Mouse (Mus musculus): ENCODE data around the gene Ces2g. TPM values are rescaled to one million over a fixed set of nuclear protein-coding genes. Genes with fewer than 3 reads are reported as not detected.

Ces2g gene
- total RNA-seq (2015) (36.2 and 75.8 TPM in 2 replicates), total RNA-seq (2017) (6.1 and 14.2 TPM in 2 replicates)

DNA sequence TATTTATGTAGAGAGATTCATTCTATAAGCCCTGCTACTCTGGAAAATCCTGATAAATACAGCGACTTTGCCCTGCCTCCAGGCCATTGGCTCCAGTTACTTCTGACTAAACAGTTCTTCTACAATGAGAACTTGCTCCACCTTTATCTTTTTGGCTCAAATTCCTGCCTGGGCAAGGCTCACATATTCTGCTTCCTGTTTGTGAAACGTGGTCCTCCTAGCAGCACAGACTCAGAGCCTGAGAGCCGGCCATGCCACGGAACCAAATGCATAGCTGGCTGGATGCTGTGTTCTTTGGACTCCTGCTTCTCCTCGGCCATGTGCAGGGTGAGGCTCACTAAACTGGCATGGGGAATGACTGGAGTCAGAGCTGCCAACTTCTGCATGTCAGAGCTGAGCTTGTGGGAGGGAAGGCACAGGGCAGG, at the start of gene Ces2g:
Gene Ces2g (plus strand): TSS at position 182 of the 425 bp plus-strand sequence.
- ATAC-seq (replicated peaks; ENCODE audit: poor library complexity): peak; percentile 85

DNA sequence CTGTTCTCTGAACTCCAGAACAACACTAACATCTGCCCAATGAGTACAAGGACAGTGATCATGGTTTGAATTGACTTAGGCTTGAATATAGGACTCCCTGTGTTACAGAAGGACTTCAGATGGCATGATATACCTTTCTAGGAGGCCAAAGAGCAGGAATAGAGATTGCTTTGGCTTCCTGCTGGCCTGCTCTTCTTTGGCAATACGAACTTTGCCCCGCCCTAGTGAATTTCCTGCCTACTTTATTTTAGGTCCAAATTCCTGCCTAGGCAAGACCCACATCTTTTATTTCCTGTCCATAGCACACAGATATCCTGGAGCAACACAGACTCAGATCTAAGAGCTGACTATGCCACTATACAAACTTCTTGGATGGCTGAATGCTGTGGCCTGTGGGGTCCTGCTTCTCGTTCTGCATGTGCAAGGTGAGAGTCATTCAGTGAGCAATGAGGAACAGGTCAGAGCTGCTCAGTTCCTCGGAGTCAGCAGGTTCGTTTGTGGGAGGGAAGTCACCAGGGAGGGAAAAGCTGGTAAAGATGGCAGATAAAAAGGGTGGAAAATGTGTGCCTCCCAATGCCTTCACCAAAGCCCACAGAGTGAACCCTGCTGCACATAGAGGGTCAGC, 35.4 kb upstream of the Ces2g start, which contains the start of gene Ces2e:
Gene Ces2e (plus strand): TSS at position 289 of the 625 bp plus-strand sequence.
- ATAC-seq (replicated peaks; ENCODE audit: poor library complexity): no peak

DNA sequence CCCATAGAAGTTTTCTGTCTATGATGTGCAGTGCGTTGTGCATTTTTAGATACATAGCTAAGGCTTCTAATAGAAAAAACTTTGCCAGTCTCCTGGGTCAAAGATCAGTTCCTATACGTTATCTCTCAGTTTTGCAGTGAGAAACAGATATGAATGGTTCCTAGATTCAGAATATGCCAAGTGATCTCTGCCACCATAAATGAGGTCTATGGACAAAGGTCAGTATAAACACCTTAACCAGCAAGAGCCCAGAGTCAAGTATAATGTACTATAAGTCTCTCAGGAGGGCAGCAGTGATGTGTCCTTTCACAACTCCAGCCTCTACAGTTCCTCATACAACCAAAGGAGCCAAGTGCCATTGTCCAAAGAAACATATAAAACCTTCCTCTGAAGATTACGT, 34.2 kb upstream of the Ces2g start:
- no peak for ATAC-seq (replicated peaks; ENCODE audit: poor library complexity)

DNA sequence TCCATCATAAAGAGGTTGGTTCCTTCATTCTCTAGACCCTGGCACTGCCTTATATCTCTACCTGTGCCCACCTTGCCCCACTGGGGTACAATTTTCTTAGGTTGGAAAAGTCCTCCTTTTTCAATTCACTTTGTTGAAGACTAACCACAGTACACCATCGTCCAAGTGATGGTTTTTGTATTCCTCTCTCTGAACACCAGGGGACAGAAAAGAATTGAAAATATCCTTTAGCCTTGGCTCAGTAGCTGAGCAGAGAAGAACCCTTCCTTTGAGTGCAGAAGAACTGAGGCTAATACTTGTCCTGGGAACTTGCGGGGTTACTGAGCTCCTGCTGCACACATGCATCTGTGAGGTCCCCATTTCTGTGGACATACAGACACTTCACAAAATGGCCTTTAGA, 16.9 kb upstream of the Ces2g start:
- ATAC-seq (replicated peaks; ENCODE audit: poor library complexity): no peak

DNA sequence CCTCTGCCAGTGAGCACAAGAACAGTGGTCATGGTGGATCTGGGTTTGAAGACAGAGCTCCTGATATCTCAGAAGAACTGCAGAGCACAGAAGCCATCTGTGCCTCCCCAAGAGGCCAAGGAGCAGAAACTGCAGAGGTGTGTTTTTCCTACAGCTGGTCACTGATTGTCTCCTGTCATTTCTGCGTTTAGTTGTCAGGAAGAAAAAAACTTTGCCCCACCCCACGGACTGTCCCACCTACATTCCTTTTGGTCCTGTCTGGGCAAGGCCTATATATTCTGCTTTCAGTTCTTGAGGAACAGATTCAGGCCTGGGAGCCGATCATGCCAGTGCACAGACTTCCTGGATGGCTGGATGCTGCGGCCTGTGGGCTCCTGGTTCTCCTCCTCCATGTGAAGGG, 14.5 kb upstream of the Ces2g start, which contains the start of gene Ces2f:
Gene Ces2f (plus strand): TSS at position 301 of the 400 bp plus-strand sequence.
- ATAC-seq (replicated peaks; ENCODE audit: poor library complexity): no peak

DNA sequence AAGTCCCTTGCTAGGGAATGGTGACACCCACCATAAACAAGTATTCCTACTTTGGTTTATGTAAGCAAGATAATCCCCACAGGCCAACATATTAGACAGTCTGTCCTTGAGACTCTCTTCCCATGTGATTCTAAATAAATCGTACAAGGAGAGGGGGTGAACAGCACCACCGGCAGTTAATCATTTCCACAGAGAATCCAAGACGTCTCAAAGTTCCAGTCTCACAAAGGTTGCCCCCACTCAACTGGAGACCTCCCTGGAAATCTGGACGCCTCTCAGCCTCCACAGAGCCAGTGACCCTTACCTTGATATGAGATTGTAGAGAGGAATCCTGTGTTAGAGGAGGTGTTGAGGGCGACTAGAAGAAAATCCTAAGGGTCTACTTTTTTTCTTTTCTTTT, 12.5 kb upstream of the Ces2g start:
- ATAC-seq (replicated peaks; ENCODE audit: poor library complexity): no peak

DNA sequence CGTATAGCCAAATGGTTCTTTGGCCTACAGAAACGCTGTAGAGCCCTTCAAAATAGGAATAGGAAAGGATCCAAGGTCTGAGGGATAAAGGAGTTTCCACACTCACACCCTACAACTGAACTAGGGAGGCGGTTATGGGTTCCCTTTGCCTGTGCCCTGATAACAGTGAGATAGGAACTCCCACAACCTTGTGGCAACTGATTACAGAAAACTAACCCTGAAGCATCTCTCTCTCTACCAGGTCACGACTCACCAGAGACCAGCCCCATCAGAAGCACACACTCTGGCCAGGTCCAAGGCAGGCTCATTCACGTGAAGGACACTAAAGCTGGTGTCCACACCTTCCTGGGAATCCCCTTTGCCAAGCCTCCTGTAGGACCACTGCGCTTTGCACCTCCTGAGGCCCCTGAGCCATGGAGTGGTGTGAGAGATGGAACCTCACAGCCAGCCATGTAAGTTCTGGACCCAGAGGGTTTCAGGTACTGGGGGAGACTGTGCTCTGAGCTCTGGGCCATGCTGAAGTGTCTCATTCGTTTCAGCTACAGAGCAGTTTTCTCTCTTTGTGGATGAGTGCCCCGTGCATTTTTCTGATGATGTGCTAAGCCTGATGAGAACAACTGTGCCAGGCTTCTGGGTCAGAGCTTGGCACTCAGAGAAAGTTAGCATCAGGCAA, 847 bp downstream of the Ces2g start:
- ATAC-seq (replicated peaks; ENCODE audit: poor library complexity): peak; percentile 87

DNA sequence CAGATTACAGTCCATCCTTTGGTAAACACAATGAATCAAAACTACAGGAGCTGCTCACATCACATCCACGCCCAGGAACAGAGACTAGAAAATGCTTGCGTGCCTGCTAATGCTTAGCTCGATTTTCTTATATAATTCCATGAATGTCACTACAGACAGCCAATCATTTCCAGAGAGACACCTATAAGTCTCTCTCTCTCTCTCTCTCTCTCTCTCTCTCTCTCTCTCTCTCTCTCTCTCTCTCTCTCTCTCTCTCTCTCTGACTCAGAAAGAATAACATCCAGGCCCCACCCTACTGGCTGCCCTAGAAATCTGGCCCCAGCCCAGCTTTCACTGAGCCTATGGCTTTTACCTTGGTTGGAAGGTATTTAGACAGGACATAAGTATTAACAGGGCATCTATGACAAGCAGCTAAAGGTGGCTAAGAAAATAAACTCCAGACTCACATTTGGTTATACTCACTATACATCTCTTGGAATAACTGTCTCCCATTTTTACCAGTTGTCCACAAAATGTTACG, 1.9 kb downstream of the Ces2g start:
- ATAC-seq (replicated peaks; ENCODE audit: poor library complexity): no peak

DNA sequence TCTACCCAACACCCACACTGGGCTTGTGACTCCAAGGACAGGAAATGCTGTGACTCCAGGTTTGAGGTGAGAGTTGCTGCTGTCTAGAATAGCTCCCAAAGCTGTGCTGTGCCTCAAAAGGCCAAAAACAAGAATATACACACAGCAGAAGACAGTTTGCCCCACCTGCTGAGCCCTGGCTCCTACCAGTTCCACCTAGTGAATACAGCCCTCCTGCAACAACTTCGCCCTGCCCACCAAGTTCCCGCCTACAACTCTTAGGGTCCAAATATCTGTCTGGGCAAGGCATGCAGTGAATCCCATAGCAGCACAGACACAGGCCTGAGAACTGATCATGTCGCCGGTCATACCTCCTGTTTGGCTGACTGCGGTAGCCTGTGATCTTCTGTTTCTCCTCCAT, 22.6 kb downstream of the Ces2g start:
- ATAC-seq (replicated peaks; ENCODE audit: poor library complexity): no peak

DNA sequence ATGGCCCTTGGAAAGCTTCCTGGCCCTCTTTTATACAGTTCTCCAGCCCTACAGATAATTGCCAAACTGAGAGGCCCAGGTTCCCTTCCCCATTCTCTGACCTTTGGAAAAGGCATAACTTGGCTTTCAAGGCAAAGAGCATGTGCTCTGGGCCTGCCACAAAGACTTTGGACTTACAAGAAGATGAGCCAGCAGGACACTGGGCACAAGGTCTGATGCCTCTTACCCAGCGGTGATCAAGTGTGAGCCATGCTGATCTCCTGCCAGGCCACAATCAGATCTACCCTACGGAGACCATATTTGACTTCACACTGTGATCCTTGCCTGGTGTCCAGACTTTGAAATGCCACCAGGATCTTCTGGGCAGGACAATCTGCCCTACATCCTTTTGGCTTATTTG, 23.4 kb downstream of the Ces2g start:
- ATAC-seq (replicated peaks; ENCODE audit: poor library complexity): no peak

DNA sequence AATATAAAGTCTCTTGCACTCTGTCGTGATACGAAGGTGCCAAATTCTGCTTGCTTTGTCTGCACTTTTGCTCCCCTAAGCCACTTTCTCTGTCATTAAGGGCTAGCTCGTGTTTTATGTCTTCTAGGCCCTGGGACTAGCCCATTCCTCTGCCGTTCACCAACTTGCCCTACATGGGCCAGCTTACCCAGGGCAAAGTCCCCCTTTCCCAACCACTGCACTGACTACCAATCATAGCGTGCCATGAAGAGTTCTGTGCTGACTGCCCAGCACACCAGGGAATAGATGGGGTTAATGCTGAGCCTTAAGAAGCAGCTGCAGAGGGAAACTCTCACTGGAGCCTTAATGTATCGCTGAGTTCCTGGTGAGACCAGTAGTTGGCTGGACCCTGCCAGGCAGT, 36.7 kb downstream of the Ces2g start:
- ATAC-seq (replicated peaks; ENCODE audit: poor library complexity): no peak

DNA sequence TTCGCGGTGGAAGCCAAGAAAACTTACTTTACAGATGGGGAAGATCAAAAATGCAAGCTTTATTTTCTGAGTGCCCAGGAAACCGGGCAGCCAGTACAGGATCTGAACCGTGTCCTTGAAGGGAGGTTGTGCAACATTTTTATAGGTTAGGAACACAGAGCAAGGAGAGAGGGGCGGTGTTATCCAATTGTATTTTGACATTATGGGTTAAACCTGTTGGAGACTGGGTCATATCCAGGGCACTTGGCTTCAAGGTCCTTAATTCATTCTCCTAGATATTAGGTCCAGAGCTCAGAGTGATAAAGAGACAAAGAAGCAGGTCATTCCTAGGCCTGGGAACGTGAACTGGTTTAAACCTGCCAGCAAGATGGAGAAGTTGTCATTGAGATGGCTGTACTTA, 37.7 kb downstream of the Ces2g start:
- no peak for ATAC-seq (replicated peaks; ENCODE audit: poor library complexity)

DNA sequence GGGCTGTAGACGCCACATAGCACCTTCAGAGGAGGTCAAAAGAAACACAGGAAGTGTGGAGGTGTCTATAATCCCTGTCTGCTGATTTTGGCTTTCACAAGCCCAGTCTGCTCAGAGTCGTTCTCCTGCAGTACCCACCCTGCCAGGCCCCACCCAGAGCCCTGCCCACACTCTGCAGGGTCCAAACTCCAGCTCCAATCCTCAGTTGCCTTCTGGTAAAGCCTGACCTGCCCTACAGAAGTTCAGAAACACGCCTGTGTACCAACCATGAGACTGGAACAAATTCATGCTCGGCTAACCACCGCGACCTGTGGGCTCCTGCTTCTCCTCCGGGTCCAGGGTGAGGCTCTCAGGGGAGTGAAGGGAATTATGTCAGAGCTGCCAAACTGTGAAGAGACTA, 39.1 kb downstream of the Ces2g start, which contains the start of gene Ces2h:
Gene Ces2h (plus strand): TSS at position 268 of the 400 bp plus-strand sequence.
- ATAC-seq (replicated peaks; ENCODE audit: poor library complexity): no peak

DNA sequence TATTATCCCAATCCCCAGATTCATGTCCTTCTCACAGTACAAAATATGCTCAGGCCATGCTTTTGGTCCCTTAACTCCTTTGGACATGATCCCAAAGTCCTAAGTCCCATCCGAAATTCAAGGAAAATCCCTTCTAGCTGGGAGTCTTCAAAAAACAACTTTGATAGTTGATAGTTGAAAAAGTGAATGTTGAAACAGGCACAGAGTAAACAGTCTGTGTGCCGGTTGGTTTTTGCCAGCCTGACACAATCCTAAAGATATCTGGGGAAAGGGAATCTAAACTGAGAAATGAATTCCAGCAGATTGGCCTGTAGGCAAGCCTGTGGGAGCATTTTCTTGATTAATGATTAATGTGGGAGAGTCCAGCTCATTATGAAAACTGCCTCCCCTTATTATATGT, 48.5 kb downstream of the Ces2g start:
- ATAC-seq (replicated peaks; ENCODE audit: poor library complexity): no peak

DNA sequence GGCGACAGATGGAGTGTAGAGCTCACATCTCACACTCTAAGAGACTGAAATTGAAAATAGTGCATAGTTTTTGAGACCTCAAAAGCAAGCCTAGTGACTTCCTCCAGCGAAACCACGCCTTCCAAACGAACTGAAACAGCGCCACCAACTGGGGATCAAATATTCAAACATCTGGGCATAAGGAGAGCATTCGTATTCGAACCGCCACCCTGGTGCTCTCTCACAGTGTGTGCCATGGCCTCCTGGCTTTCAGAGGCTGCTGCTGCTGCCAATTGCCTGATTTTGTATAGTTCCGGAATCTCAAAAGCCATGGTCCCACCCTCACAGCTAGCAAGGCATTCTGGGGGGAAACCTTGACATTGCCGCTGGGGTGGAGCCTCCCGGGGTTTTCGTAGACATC, 49.6 kb downstream of the Ces2g start:
- ATAC-seq (replicated peaks; ENCODE audit: poor library complexity): peak; percentile 60; the same call in 1 of the 2 replicates

DNA sequence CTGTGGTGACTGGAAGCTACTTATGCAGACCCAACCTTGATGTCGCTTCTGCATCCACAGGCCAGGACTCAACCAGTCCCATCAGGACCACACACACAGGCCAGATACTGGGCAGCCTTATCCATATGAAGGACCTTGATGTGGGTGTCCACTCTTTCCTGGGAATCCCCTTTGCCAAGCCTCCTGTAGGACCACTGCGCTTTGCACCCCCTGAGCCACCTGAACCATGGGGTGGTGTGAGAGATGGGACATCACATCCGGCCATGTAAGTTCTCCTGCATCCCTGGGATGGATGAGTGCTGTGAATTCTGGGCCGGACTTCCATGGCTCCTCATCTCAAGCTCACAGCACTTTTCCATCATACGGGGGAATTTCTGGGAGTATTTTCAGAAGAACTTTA, 52.9 kb downstream of the Ces2g start:
- no peak for ATAC-seq (replicated peaks; ENCODE audit: poor library complexity)

Other genes with a start within 250 kb of the Ces2g start
- gene Ces2a, start 227.7 kb upstream of the Ces2g start, total RNA-seq (2015): not detected in 2 replicates
- gene Ces2a, start 227.7 kb upstream of the Ces2g start, total RNA-seq (2017): not detected in 2 replicates
- not detected in 2 replicates for gene Ces2b, start 130.1 kb upstream of the Ces2g start, total RNA-seq (2015)
- 0.20 and 0.21 TPM in 2 replicates for gene Ces2b, start 130.1 kb upstream of the Ces2g start, total RNA-seq (2017)
- gene Ces2c, start 114.7 kb upstream of the Ces2g start, total RNA-seq (2015): not detected in 2 replicates
- not detected in 2 replicates for gene Ces2c, start 114.7 kb upstream of the Ces2g start, total RNA-seq (2017)
- not detected in 2 replicates for gene Ces2e, start 35.5 kb upstream of the Ces2g start, total RNA-seq (2015)
- gene Ces2e, start 35.5 kb upstream of the Ces2g start, total RNA-seq (2017): not detected in 2 replicates
- not detected in 2 replicates for gene Ces2f, start 14.4 kb upstream of the Ces2g start, total RNA-seq (2015)
- gene Ces2f, start 14.4 kb upstream of the Ces2g start, total RNA-seq (2017): not detected in 2 replicates
- gene Ces2h, start 39.1 kb downstream of the Ces2g start, total RNA-seq (2015): not detected in 2 replicates
- gene Ces2h, start 39.1 kb downstream of the Ces2g start, total RNA-seq (2017): not detected in 2 replicates
- not detected in 2 replicates for gene Ces3a, start 86.9 kb downstream of the Ces2g start, total RNA-seq (2015)
- not detected in 2 replicates for gene Ces3a, start 86.9 kb downstream of the Ces2g start, total RNA-seq (2017)
- gene Ces3b, start 122.0 kb downstream of the Ces2g start, total RNA-seq (2015): not detected in 2 replicates
- gene Ces3b, start 122.0 kb downstream of the Ces2g start, total RNA-seq (2017): not detected in 2 replicates
- not detected in 2 replicates for gene Ces4a, start 170.1 kb downstream of the Ces2g start, total RNA-seq (2015)
- gene Ces4a, start 170.1 kb downstream of the Ces2g start, total RNA-seq (2017): not detected in 2 replicates
- gene Cbfb, start 209.0 kb downstream of the Ces2g start, total RNA-seq (2015): 146 and 152 TPM in 2 replicates
- 157 and 178 TPM in 2 replicates for gene Cbfb, start 209.0 kb downstream of the Ces2g start, total RNA-seq (2017)

All from megakaryocyte progenitor cell, adult 5-6 weeks (primary cell).